Mouse (Mus musculus) lung, postnatal 10 days (tissue): ENCODE measurements around the gene Prkca.
A peak's percentile ranks its signal among the peaks of the same experiment; 100 is the strongest.

Experiments
- DNase-seq: peaks from one replicate; pipeline ENCODE4 v3.0.0; 2021

Gene Prkca

DNA sequence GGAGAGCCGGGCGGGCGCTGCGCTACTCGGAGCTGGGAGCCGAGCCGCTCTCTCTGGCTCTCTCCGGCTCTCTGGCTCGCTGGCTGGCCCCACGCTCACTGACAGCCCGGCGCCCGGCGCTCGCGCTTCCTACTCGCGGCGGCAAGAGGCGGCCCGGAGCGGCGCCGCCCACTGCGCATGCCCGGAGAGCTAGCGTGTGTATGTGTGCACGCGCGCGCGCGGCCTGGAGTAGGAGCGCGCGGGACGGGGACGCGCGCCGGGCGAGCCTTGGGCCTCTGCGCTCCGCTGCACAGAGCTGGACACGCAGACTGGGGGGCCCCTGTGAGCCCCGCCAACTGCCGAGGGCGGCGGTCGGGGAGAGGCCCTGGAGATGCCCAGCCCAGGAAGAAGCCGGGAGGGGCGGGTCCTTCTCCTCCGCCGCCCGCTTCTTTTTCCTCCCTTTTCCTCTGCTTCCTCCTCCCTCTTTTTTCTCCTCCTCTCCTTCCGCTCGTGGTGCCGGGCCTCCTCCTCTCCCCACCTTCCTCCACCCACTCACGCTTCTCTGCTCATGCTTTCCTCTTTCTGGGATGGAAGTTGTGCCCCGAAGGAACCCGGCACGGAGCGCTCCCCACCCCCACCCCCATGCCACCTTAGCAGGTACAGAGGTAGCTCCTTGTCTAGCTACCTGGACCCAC lies at the start of gene Prkca:
TSS of gene Prkca (minus strand) at position 140 of the 674 bp plus-strand sequence.
- DNase-seq: peak; percentile 94

DNA sequence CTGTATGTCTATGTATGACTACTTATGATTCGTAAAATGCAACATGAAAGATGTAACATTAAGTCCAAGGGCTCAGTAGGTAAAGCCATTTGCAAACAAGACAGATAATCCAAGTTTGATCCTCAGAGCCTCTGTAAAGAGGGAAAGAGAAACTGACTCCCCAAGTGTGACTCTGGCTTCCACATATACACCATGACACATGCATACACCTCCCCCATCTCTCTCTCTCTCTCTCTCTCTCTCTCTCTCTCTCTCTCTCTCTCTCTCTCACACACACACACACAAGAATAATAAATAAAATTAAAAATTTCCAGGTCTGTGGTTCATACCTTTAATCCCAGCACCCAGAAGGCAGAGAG lies 41.9 kb upstream of the Prkca start:
- no peak for DNase-seq

DNA sequence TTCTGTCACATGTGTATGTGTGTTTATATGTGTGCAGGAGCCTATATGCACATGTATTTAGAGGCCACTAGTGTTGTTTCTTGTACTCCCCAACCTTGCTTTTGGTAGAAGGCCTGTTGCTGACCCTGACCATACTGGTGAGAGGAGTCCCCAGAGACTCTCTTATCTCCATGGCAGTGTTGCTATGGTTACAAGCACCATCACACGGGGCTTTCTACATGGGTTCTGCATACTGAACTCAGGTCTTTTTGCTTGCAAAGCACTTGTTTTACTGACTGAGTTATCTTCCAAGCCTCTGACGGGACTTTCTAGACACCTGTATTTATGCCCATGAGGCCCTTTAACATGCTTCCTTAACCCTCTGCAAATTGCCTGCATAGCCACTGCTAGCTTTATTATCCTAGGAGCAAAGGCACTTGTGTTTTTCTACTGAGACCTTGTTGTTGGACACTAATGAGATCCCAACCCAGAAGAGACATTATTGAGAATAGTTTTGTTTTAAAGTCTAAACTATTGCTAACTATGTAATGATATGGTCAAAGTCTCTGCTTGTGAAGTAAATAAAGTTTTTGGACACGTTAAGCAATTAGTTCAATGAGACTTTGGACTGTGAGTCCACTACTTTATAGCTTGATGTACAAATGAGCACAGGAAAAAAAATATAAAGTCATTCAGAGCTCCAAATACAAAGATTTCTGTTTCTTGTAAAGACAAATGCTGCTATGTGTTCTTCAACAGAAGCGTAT lies 41.4 kb upstream of the Prkca start:
- no peak for DNase-seq

DNA sequence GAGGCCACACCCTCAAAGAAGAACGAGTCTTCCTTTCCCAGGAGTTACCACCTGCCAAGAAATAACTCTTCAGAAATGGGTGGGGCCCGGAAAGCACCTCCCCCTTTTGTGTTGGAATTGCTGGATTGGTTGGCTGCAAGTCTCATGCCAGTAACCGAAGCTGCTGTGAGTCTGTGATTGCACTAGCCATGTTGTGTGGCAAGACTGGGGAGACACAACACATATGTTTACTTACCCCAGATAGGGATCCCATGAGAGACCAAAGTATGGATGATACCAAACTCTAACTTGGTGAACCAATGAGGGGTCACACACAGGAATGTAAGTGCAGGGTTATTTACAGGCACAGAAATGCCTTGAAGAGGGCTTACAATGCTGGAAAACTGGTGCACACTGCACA lies 38.9 kb upstream of the Prkca start:
- DNase-seq: no peak

DNA sequence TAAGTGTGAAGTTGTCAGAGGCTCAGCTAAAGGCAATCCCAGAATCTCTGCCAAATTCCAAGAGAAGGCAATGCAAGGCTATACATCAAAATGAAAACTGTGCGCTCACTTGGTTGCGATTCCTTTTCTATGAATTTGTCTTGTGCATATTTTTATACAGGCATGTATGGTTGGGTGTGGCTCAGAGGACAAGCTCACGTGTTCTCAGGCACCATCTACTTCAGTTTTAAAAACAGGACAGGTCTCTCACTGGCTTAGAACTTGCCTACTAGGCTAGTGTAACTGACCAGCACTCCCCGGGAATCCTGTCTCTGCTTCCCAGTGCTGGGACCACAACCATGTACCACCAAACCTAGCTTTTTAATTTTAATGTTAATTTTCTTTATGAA lies 34.6 kb upstream of the Prkca start:
- no peak for DNase-seq

DNA sequence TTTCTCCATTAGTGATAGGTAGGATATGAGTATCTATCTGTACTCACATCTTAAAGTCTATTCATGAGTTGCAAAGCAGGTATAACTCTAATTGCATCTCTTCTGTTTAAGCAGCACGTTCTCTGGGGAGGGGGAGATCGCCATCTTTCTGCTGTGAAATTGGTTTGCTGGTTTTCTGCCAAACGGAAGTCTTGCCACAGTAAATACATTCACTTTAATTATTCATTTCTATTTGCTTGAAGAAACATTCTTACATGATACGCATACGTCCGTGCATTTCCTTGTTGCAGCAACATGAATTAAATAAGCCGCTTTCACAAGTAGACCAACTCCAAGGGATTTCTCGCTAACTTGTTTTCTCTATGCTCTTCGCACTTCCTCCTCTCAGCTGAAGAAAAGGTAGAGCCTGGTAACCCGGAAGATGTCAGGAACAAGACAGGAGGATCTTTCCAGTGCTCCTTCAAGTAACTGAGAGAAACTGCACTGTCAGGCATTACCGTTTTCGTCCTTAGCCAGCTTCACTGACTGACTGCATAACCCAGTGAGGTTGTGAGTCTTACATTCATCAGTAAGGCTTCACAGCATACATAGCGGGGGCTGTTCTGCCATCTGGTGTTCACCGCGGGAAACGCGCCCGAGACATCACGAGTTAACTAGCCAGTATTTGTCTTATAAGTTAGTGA lies 34.1 kb upstream of the Prkca start:
- peak; percentile 82 for DNase-seq

DNA sequence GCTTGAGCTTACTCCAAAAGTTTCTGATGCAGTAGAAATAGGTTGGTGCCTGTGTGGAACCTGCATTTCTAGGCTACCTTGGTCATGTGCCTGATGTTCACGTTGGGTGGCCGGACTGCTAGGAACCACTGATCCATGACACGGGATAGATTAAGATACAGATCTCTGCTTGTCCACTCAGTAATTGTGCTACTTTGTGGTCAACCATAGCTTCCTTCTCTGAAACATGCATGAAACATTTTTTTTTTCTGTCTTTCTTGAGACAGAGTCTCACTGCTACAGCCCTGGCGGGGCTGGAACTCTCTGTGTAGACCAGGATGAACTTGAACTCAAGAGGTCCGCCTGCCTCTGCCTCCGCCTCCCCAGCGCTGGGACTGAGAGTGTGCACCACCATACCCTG lies 33.1 kb upstream of the Prkca start:
- no peak for DNase-seq

DNA sequence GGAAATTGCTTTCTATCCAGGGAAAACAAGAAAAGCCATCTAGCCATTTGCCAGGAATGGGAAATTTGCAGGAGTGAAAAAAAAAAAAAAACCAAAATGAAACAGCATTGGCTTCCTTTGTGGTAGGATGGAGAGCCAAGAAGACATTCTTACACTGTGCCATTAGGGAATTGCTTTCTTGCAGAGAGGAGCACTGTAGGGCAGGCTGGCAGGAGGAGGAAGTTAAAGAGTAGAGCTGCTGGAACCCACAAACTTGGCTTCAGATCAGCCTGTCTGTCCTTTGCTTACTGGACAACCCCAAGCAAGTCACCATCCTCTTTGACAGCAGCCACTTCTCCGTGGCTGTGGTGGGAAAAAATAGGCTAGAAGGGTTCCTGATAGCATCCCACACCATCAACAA lies 23.3 kb upstream of the Prkca start:
- DNase-seq: no peak

DNA sequence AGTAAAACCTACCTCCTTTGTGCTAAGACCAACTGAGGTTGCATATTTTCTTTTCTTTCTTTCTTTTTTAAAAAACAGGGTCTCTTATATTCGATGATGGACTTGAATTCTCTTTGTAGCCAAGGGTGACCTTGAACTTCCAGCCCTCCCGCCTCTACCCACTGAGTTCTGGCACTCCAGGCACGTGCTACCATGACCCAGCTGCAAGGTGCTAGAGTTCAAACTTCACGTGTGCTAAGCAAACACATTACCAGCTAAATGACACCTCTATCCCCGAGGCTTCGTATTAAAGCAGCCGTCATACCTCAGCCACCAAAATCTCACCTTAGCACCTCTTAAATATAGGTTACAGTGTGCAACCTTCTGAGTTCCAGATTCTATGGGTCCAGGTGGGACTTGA lies 21.9 kb upstream of the Prkca start:
- DNase-seq: no peak

DNA sequence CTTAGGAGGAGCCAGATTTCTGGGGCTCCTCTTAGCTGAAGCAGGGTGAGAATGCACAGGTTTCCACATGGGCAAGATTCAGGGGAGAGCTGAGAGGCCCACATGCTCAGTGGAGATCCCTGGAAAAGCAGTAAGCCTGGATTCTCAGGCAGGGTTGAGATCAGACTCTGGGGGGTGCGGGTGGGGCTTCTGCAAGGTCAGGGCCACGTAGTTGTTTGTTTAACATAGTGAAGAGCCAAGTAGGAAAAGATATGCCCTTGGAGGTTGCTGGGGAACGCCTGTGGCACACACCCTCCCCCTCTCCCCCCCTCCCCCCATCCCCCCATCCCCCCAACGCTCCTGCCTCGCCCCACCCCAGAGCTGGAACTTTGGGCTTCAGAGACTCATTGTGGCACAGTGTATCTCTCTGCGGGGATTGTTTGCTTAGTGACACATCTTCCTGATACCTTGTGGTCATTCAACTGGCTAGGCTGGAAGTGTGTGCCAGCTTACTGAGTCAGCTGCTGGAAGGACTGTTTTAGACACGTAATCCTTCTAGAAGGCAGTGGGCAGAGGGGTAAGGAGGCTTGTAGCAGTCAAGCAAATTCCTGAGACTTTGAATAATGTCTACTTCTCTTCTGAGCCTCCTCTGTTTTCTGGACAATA lies 21.3 kb upstream of the Prkca start:
- peak; percentile 33 for DNase-seq

DNA sequence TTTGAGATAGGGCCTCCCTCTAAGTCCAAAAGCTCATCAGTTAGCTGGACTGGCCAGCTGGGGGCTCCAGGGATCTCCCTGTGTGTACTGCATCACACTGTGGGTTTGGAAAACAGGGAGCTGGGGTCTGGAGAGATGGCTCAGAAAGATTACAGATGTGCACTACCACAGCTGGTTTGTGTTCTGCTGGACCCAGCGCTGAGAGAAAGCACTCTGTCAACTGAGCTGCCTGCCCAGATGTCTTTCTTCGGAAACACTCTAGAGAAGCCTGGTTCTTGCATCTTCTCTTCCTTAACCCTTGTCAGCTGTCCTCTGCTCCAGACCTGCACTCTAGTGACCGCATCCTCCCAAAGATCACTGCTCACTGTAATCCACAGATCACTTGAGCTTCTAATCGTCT lies 20.3 kb upstream of the Prkca start:
- DNase-seq: peak; percentile 72

DNA sequence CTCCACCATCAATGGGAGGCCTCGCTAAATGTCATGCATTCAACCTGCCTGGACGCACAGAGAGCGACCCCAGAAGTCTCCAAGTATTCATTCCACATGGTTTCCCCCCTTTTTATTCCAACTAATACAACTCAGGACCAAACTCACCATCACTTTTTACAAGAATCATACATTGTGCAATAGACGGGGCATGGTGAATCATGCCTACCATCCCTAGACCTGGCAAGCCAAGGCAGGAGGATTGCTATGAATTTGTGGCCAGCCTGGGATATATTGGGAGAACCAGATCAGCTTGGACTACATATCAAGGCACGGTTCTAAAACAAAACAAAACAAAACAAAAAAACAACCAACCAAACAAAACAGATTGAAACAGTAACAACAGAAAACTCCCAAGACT lies 19.2 kb upstream of the Prkca start:
- no peak for DNase-seq

DNA sequence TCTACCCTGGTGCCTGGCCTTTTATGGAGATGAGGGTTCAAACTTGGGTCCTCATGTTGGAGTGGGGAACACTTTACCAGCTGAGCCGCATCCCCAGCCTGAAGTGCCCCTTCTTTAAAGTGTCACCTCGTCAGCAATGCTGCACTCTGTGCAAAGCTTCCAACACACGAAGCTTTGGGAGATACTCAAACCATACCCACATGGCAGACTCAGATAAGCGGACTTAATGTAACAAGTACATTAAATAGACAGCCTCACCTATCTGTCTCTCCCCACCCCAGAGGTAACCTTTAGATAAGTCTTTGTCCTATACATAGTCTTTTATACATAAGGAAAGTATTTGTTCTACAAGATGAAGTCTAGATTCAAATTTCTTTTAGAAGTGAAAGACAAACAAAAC lies 17.3 kb upstream of the Prkca start:
- no peak for DNase-seq

DNA sequence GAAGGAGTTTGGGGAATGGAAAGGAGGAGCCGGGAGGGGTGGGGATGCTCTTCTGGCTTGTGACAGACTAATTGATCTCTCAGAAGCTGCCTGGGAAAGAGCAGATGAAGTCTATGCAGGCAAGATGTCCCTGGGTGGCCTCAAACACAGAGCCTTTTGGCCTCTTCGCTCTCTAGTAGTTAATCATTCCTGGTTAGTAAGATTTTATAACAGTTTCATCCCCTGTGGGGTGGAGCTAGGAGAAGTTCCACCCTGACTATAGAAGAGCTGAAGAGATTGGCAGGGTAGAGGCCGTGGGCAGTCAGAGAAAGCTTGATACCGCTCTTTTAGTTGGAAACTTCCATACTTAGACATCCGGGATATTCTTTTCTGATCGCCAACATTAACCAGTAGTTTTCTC lies 15.2 kb upstream of the Prkca start:
- no peak for DNase-seq

DNA sequence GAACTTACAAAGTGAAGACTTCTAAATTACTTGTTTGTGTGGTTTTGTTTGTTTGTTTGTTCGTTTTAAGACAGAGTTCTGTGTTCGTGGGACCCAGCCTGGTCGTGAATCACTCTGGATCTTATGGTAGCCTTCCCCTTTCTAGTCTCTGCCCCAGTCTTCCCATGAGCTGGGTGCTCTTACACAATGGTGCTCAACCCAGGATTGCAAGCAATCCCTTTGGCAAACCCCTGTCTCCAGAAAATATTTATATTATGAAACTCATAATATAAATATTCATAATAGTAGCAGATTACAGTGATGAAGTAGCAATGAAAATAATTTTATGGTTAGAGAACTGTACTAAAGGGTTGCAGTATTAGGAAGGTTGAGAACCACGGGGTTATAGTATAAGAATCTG lies 12.3 kb upstream of the Prkca start:
- no peak for DNase-seq

DNA sequence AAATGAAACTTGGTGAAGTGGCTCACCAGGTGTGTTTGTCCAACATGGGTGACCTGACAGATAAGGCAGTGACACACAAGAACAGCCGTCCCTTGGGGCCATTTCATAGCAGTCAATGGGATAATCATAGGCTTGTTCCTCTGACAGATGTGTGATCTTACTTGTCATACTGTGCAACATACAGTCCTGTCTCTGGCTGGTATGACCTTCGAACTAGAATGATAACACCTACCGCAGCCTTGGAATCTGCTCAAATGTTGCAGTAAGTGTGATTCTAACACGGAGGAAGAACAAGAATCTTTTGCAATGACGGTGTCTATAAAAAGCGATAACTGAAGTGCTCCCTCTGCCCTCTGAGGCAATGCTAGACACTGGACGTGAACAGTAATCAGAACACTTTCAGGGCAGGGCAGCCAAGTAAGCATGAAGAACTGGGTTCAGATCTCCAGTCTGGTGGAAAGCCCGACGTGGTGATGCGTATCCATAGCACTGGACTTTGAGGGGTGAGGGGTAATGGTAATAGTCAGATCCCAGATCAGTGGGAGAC lies 9.2 kb upstream of the Prkca start:
- DNase-seq: no peak

DNA sequence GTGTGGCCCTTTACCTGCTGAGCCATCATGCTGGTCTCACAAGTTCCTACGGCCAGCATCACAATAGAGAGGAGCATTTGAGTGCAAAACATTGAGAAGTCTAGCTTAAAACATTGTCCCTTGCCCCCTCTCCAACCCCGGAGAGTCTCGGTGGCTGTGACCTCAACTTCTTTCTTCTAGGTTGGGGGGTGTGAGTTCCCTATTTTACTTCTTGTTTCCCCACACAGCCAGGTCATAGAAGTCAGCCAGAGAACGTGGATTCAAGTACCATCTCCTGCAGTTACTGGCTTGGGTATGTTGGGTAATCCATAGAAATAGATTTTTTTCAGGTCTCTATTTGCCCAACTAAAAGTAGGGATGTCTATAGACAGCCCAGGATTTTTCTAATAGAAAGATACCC lies 7.1 kb upstream of the Prkca start:
- no peak for DNase-seq

DNA sequence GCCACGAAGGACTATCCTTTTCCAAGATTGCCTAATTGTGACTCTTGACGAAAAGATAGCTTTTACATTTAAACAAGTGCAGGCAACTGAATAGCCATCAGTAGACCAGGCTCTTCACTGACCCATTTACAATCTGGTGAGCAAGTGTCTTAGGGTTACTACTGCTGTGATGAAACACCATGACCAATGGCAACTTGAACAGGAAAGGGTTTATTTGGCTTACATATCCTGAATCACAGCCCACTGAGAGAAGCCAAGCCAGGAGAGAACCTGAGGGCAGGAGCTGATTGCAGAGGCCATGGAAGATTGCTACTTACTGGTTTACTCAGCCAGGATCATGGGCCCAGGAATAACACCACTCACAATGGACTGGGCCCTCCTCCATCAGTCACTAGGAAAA lies 1.6 kb upstream of the Prkca start:
- no peak for DNase-seq

DNA sequence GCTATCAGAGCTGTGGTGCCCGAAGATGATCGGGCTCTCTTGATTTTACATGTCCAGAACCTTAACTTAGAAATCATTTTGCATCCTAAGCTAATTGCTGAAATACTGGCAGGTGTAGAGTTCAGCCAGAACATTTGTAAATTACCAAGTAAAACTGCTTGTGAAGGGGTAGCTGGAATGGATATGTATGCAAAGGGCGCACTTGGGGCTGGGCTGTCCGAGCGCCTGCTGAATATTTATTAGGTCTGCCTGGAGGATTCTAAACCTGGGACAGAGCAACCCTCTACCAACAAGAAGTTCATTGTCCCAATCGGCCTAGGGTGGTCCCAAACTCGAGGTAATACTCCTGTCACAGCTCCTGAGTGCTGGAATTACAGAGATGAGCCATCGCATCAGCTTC lies 1.0 kb upstream of the Prkca start:
- DNase-seq: no peak

DNA sequence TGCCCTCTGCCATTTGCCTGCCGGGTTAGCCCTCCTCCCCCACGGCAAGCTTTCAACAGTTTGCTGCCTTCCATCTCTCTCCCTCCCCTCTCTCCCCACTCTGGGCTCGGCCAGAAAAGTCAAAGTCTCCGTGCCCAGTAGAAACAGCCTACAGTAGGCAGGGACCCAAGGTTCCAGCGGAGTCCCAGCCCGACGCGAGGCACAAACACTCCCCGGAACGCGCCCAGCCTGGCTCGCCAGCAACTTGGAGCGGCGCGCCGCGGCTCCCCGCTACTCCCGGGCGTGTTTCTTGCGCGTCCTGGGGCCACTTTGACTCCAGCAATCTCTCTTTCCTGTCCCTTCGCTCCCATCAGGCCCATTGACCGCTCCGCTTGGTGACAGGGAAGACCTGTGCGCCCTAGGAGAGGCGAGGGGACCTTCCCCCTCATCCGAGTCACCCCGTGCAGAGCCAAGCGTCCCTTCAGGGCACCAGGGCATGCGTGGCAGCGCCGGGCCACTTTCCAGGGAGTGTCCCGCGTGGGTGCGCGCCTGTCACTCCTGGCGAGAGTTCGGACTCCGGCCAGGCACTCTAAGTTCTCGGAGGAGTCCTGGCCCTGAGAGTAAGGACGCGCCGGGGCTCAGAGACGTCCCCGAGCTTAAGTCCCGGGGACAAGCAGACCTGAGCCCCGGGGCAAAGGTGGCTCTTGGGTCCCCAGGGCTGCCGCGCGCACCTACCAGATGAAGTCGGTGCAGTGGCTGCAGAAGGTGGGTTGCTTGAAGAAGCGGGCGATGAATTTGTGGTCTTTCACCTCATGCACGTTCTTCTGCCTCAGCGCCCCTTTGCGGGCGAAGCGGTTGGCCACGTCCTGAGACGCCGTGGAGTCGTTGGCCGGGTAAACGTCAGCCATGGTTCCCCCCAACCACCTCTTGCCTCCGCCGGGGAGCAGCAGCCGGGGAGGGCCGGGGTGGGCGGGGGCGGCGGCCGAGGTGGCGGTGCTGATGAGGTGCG lies 653 bp downstream of the Prkca start, which contains the start of gene Apoh:
TSS of gene Apoh (plus strand) at position 574 of the 988 bp plus-strand sequence.
- DNase-seq: peak; percentile 68

DNA sequence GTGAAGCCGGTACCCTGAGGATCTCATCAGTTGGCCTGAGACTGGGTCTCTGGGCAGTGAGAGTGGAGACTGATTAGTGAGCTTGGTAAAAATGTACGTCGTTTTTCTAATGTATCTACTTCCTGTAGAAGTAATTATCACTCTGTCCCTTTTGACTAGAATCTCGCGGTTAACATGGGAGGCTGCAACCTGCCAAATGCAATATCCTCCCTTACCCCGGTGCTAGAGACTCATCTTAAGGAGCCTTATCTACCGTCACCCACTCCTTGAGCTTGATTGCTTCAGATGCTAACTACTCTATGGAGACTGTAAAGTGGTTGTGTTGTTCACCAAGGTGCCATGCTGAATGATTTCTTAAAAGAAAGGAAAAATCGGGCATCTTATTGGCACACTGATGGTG lies 1.9 kb downstream of the Prkca start:
- no peak for DNase-seq

DNA sequence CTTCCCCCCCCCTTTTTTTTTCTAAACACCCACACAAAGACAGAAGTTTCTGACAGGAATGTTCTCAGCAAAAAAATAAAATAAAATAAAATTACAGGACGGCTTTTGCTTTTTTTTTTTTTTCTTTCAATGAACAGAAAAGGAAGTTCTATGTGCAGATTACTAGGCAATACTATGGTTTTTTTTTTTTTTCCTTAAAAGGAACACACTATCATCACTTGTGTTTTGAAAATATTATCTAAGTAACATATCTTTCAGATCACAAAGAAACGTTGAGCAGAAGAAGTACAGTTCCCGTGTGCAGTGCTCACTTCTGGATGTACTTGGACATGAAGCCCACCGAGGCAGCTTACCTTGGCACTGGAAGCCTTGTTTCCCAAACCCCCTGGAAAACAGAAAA lies 3.4 kb downstream of the Prkca start:
- no peak for DNase-seq
